Mouse (Mus musculus) right cerebral cortex, postnatal 4 days (tissue): ENCODE data around the gene Dlk2.

Experiments
- DNase-seq: peaks from one replicate; pipeline ENCODE4 v3.0.0-alpha.2; 2022

Gene Dlk2

DNA sequence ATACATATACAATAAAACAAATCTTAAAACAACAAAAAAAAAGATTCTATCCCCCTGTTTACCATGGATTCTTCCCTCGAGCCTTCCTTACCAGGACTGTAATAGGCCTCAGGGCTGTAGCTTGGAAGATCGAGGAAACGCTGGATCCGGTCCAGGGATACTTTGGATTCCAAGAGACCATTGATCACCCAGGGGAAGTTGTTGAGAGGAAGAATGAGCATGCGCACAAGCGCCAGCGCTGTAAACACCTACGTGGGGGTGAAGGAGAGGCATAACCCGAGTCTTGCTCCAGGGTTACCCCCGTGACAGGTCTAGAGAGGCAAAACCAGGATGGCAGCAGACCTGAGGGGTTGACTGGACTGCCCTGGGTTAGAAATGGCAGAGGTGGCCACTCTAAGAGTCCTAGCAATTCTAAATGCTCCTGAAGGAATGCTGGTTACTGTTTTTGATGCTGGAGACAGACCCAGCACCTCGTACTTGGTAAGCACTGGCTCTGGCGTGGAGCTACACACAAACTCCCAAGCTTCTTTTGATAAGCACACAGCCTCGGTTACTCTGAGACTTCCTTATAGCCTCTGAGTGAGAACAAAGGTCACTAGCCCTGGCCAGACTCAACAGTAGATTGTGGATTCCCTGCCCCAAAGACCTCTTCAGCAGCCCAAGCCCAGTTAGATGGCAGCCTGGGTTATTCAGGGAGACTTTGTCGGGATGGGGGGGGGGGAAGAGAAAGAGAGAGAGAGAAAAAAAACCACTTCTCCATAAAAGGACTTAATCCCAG is 25.0 kb downstream of the Dlk2 start:
- no peak for DNase-seq

DNA sequence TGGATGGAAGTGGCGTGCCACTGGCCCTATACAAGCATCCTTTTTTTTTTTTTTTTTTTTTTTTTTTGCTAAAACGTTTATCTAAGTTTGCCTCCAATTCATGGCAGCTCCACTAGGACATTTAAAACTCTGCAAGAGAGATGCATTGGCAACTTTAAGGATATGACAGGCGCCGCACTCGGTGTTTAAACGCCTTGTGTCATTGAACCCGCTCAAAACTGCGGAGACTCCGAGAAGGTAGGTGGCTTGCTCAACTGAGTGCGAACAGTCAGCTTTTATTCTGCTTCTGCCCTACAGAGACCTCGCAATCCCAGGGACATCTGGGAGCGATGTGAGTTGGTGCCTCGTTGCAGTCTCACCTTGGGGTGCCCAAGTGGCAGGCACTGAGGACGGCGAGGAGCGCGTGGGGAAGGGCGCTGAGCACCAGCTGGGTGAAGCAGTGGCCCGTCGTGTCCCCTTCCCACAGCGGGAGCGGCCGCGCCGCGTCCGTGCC is 30.2 kb downstream of the Dlk2 start:
- DNase-seq, result peak; percentile 28

DNA sequence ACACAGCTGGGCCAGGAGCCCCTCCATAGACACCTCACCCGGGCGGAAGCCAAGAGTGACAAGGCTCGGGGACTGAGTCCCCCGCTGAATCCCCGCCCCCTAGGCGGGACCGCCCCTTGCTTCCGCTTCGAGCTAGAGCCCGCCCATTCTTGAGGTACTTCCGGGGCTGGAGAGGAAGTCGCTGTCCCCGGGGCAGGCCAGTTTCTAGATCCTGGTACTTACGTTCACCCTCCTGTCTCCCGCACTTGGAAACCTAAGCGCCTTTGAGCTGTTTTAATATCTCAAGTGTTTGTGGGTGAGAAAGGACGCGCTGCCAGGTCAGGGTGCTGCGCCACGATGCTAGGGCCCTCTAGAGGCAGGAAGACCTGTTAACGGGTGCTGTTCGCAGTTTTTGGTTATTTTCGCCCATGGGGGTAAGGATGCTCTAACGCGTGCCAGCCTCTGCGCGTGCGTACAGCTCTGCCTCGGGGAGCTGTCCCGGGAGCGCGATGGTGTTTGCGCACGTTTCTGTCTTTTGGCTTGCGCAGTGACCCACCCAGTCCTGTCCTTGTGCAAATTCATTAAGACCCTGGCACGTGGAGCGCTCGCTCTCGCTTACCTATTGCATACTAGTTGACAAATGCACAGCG is 30.8 kb downstream of the Dlk2 start, which contains the start of gene Abcc10:
Gene Abcc10 (minus strand): TSS at position 447 of the 629 bp plus-strand sequence.
- peak; percentile 91 for DNase-seq

DNA sequence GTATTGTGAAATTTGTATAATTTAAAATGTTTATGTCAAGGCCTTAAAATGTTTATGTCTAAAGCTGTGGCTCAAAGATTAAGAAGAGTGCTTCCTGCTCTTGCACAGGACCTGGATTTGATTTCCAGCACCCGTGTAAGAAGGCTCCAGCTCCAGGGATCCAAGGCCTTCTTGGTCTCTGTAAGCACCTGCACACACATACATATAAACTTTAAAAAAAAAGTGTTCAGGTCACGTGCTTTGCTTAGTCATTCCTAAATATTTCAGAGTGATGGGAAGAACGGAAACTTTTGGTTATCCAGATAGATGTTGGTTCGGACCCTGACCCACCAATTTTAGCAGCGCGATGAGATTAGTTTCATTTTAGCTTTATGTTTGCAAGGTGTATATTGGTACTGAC is 31.5 kb downstream of the Dlk2 start:
- DNase-seq, result no peak

DNA sequence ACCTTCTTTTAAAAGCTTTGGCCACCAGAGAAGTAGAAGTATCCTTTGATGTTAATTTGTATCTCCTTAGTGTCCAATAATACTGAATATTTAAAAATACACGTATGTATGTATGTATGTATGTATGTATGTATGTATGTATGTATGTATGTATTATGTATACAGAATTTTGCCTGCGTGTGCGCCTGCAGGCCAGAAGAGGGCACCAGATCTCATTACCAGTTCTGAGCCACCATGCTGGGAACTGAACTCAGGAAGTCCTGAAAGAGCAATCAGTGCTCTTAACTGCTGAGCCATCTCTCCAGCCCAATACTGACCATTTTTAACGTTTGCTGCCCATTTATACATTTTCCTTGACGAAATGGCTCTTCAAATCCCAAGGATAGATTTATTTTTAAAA is 39.3 kb downstream of the Dlk2 start:
- no peak for DNase-seq

DNA sequence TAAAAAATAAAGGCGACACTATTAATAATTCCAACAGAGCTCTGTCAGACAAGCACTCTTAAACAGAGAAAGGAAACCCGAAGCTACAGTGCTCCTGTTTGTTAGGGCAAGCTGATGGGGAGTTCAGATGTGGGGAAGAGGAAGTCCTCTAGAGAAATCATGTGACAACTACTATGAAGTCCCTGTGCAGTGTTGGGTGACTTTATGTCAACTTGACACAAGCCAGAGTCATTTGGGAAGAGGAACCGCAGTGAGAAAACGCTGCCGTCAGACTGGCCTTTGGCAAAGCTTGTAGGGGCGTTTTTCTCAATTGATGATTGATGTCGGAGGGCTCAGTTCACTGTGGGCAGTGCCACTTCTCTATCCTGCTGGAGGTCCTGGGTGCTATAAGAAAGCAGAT is 44.0 kb downstream of the Dlk2 start:
- DNase-seq, result no peak

DNA sequence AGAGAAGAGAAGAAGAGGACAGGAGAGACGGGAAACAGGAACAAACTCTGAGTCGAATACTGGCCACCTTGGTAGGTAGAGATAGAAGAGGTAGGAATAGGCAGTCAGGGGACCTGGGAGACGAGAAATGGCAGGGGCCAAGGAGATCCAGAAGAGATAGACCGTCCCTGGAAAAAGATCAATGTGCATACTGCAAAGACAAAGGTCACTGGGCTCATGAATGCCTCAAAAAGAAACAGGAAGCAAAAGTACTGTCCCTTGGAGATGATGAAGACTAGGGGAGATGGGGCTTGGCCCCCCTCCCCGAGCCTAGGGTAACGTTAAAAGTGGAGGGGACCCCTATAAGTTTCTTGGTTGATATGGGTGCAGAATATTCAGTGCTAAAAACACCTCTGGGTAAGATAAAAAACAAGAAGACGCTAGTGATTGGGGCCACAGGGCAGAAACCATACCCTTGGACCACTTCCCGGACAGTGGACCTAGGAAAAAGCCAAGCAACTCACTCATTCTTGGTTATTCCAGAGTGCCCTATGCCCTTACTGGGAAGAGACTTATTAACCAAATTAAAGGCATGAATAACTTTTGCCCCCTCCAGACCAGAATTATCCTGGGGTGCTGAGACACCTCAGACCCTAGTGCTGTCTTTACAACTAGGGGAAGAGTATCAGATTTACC is 53.9 kb downstream of the Dlk2 start:
- no peak for DNase-seq
